Mouse (Mus musculus): ENCODE measurements around the gene Adcy3.

Gene Adcy3

DNA sequence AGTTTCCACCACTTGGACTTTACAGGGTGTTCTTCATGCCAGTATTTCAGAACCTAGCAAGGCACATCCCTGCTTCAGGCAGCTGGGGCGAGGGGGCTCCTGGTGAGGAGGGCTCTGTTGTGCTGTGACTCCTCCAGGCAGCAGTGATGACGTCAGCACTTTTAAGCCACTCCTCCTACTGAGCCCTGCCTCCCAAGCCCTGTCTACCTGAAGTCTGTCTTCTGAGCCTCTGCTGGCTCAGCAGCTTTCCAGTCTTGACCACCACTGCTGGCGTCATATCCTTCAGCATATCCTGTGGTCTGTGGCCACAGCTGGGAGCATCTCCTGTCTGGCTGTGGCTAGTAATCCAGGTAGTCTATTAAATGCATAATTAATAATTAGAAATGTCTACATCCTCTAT is 47.6 kb downstream of the Adcy3 start:
- peak; percentile 70 for DNase-seq (ENCODE audit: low read depth, low spot score)

DNA sequence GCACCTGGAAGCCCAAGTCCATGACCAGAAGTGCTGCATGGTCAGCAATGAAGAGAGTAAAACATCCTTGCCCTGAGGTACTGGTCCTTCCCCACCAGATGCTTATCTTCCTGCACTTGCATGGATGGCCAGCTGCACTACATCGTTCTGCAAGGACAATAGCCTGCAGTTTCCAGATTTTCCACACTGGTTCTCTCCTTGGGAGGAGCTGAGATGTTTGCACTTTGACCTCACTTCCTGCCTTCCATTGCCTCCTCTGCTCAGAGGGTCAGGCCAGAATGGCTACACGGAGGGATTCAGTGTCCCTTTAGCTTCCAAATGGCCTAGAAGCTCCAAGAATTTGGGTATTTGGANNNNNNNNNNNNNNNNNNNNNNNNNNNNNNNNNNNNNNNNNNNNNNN is 51.7 kb downstream of the Adcy3 start:
- no peak for DNase-seq (ENCODE audit: low read depth, low spot score)

- DNase-seq (ENCODE audit: low read depth, low spot score) = peak; percentile 32
Measured at GRCm38 (mm10) chr12:4188171-4189059, 55.5 kb downstream of the Adcy3 start.

GRCm38 (mm10) chr12:4189060-4189447 is 56.2 kb downstream of the Adcy3 start:
- peak; percentile 82 for DNase-seq (ENCODE audit: low read depth, low spot score)

- DNase-seq (ENCODE audit: low read depth, low spot score) = no peak
Measured at GRCm38 (mm10) chr12:4192514-4192913, 59.6 kb downstream of the Adcy3 start.

DNA sequence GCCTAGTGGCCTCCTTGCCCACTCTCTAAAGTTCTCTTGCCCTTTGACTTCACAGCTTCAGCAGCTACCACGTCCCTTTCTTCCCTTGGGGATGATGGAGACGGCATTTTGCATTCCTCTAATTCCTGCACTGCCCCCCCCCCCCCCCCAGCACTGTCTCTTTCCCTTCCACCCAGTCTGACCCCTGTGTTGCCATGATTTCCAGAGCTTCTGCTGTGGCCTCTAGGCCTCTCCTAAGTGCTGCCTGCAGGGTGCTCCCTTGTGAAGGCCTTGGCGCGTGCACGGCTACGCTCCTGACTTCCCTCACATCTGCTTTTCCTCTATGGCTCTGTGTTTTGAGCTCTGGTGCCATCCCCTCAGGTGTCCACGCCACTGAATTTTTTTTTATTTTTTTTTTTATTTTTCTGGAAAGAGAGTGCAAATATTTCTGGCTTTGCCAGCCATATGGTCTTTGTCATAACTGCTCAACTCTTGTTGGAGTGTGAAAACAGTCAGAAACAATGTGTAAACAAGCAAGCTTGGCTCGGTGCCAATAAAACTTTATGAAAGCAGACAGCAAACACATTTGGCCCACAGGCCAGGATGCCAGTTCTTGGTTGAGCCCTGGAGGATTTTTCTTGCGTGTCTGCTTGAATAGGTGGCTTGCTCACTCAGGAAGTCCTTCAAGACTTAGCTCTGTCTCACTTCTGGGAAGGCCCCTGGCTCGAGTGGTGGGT is 60.3 kb downstream of the Adcy3 start:
- DNase-seq (ENCODE audit: low read depth, low spot score) = no peak

DNA sequence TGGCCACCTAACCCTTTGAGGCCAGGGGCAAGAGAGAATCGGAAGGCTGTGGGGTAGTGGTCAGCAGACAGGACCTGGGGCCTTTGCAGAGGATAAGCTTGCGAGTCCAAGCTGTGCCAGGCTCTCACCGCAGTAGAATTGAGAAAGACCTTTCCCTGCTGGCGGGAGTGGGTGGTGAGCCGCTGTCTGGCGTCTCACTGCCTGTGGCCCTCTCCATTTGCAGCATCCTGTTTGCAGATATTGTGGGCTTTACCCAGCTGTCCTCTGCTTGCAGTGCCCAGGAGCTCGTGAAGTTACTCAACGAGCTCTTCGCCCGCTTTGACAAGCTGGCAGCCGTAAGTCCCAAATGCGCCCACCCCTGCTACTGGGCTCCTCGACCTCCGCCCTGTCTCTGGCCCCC is 61.7 kb downstream of the Adcy3 start:
- peak; percentile 35 for DNase-seq (ENCODE audit: low read depth, low spot score)

GRCm38 (mm10) chr12:4198702-4199101 is 65.8 kb downstream of the Adcy3 start:
- DNase-seq (ENCODE audit: low read depth, low spot score) = no peak

DNA sequence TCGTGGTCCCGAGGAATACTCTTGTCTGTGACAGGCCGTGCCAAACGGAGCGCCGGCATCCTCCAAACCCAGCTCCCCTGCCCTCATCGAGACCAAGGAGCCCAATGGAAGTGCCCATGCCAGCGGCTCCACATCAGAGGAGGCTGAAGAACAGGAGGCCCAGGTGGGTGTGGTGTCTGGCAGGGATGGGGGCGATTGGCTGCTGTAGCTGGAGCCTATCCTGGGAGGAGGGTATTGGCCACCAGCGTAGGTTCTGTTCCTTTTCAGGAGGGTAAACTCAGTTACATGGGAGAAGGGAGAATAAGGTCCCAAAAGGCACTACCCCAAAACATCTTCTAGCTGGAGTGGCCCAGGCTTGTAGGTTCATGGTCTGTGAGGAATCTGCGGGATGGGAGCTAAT is 66.4 kb downstream of the Adcy3 start:
- no peak for DNase-seq (ENCODE audit: low read depth, low spot score)

GRCm38 (mm10) chr12:4201454-4202200 is 68.7 kb downstream of the Adcy3 start:
- no peak for DNase-seq (ENCODE audit: low read depth, low spot score)

- no peak for DNase-seq (ENCODE audit: low read depth, low spot score)
Measured at GRCm38 (mm10) chr12:4202206-4202605, 69.3 kb downstream of the Adcy3 start.

DNA sequence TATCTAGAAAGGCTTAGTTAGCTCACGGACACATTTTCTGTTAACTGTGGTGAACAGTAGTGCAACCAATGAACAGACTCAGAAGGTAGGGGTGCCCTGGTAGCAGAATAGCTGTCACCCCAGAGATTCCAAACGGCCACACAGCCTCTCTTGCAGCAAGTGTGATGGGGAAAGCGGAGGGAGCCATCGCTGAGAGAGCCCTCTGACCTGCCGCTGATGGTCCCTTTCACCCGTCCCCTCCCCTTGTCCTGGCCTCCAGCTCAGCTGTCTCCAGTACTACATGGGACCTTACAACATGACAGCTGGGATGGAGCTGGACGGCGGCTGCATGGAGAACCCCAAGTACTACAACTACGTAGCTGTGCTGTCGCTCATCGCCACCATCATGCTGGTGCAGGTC is 73.2 kb downstream of the Adcy3 start:
- no peak for DNase-seq (ENCODE audit: low read depth, low spot score)

DNA sequence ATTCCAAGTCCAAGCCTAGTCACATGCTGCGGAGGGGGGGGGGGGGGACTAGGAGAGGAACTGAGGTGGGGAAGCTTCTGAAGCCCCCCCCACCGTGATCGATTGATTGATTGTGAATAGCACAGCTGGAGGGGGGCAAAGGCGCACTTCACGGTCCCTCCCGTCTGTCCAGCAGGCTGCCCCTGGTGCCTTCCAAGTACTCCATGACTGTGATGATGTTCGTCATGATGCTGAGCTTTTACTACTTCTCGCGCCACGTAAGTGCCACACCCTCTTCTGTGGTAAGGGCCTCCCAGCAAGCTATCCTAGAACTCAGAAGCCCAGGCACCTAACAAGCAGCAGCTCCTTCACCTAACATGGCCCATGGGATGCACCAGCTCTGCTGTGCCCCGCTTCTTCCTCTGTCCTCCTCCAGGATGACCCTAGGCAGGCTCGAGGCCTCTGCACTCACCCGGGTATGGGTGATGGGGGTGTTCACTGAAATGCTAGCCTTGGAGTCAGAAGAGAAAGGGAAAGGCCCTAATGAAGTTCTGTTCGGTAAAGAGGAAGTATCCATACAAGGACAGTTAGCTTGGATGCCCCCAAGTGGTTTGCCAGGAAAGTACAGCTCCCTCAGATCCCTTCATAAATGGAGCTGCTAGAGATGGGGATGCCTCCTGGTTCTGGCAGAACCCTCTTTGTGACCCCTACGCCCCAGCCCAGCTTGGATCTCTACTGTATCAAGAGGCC is 75.7 kb downstream of the Adcy3 start:
- peak; percentile 70 for DNase-seq (ENCODE audit: low read depth, low spot score)

DNA sequence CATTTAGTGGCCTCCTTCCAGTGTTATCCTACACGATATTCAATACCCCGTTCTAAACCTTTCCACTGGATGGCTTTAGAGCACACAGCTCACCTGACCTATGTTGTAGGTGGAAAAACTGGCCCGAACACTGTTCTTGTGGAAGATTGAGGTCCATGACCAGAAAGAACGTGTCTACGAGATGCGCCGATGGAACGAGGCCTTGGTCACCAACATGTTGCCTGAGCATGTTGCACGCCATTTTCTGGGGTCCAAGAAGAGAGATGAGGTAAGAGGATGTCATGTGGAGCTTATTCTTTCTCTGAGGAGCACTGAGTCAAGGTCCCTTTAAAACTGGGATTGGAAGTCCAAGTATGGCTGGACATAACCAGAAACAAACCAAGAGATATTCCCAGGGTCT is 76.3 kb downstream of the Adcy3 start:
- no peak for DNase-seq (ENCODE audit: low read depth, low spot score)

DNA sequence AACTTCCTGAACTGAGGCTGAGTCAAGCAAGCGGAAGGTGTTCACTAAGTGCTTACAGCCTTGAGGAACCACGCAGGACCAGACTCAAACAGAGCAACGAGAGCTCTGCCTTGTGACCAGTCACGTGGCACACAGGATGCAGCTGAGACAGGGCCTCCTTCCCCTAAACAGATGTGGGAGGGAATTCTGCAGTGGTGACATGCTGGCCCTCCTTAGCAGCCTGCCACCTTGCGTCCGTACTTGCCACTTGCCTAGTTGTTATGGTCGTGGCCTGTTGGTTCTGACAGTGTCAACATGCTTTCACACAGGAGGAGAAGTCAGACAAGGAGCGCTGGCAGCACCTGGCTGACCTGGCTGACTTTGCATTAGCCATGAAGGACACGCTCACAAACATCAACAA is 78.3 kb downstream of the Adcy3 start:
- peak; percentile 70 for DNase-seq (ENCODE audit: low read depth, low spot score)

- no peak for DNase-seq (ENCODE audit: low read depth, low spot score)
Measured at GRCm38 (mm10) chr12:4212908-4213307, 80.0 kb downstream of the Adcy3 start.

- DNase-seq (ENCODE audit: low read depth, low spot score) = no peak
Measured at GRCm38 (mm10) chr12:4230156-4230555, 97.3 kb downstream of the Adcy3 start.

GRCm38 (mm10) chr12:4232777-4233176 is 99.9 kb downstream of the Adcy3 start:
- DNase-seq (ENCODE audit: low read depth, low spot score) = no peak

DNA sequence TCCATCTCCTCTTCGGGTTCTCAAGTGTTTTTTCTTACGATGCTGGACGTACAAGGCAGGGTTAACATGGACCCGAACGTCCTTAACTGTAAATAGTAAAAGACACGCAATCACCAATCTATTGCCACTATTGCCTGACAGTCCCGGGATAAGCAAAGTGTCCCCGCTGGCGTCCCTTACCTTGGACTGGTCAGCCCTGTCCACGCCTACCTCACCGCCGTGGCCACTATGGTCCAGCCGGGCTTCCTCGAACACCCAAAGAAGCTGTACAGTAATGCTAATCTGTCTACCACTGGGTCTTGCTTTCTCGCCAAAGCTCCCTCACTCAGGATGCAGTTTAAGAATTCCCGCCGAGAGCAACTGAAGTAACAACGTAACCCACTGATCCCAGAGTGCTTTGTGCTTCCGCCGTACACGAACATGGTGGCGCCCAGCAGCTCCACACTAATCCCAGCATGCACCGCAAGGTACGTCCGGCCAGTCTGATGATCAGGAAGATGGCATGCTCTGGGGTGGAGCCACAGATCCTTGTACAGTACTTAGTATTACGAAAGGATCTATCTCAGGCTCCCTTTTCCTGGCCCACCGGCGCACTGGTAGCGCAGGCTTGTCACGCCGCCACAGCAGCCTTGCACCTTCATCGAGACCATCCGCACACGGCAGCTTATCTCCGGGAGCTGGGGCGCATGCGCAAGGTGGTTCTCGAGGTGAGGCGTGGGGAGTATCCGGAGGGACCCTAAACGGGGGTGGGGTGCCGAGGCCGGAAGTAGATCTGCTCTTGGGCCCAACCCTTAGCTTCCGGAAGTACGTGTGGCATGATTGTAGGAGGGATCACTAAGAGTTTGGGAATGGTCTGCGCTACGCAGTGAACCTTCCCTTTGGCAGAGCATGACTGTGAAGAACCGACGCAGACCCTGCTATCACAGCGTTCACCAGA is 100.9 kb downstream of the Adcy3 start, which contains the start of the genes Ptrhd1 and Cenpo:
TSS of gene Ptrhd1 (plus strand) at position 456 of the 937 bp plus-strand sequence.
TSS of gene Cenpo (minus strand) at position 723 of the 937 bp plus-strand sequence.
- peak; percentile 98 for DNase-seq (ENCODE audit: low read depth, low spot score)

- DNase-seq (ENCODE audit: low read depth, low spot score) = no peak
Measured at GRCm38 (mm10) chr12:4237481-4237880, 104.6 kb downstream of the Adcy3 start.

Data from ZHBTc4 (cell line).